Mouse (Mus musculus): ENCODE data around the gene Susd1.

DNA sequence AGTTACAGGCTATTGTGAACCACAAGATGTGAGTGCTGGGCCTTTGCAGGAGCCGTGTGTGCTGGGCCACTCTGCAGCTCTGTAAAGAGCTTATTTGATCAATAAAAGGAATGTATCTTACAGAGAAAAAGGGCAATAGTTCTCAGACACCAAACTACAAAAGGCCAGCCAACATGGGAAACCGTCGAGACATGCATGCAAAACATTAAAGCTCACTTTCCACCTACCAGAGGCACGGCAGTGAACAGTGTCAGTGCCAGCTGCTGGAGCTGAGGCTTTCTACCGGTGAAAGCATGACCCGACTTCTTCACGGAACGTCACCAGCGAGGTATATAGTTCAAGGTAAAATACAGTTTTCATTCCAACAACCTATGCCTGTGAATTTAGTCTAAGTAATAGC is 127.8 kb downstream of the Susd1 start:
- TF ChIP-seq POLR2A (IDR thresholded peaks at IDR 0.05; ENCODE audit: low read depth, low read length) (no peak), CTCF (IDR thresholded peaks at IDR 0.05; ENCODE audit: extremely low read depth, insufficient read length, insufficient replicate concordance, low read depth, low read length) (no peak)

All from small intestine, adult 2 months (tissue).